Mouse (Mus musculus) heart, embryonic 16.5 days (tissue): ENCODE measurements around the gene Ctc1. TPM values are rescaled to one million over a fixed set of nuclear protein-coding genes. Genes with fewer than 3 reads are reported as not detected.
"Not testable (repeated sequence)": the region's sequence is repeated elsewhere in the genome, so short reads cannot be mapped to it uniquely, and the experiment has no call there.

ENCODE experiments used
- ATAC-seq: fragments of 200-750 bp; cut with Nextera tagmentation; replicated peaks from 2 replicates; pipeline ENCODE4 v1.8.0; 2017; ENCODE audit warnings: moderate number of reproducible peaks; ENCODE audit not compliant: insufficient read depth, low FRiP score; ENCODE audit errors: extremely low read depth
- H3K27ac ChIP-seq: fragments of 300-500 bp; sonication (generic); 2 replicates; pipeline ENCODE4 v1.5.1; 2014; ENCODE audit warnings: mild to moderate bottlenecking, low read length, control low read depth, moderate library complexity
- H3K27me3 ChIP-seq: fragments of 300-500 bp; sonication (generic); 2 replicates; pipeline ENCODE4 v1.6.1; 2014; ENCODE audit warnings: low read length, mixed read lengths; ENCODE audit not compliant: control insufficient read depth, insufficient read depth
- H3K36me3 ChIP-seq: fragments of 300-500 bp; sonication (generic); 2 replicates; pipeline ENCODE4 v1.6.1; 2014; ENCODE audit not compliant: control insufficient read depth, insufficient read depth
- H3K4me1 ChIP-seq: fragments of 300-500 bp; sonication (generic); 2 replicates; pipeline ENCODE4 v1.6.1; 2014; ENCODE audit warnings: low read length, mixed read lengths; ENCODE audit not compliant: control insufficient read depth, insufficient read depth
- H3K4me2 ChIP-seq: fragments of 300-500 bp; sonication (generic); 2 replicates; pipeline ENCODE4 v1.6.1; 2014; ENCODE audit warnings: low read depth, mild to moderate bottlenecking, control low read depth, low read length
- H3K4me3 ChIP-seq: fragments of 300-500 bp; sonication (generic); 2 replicates; pipeline ENCODE4 v1.5.1; 2014; ENCODE audit warnings: mild to moderate bottlenecking, control low read depth, low read length
- H3K9ac ChIP-seq: fragments of 300-500 bp; sonication (generic); 2 replicates; pipeline ENCODE4 v1.6.1; 2014; ENCODE audit warnings: low read length, control low read depth
- H3K9me3 ChIP-seq: fragments of 300-500 bp; sonication (generic); replicated peaks from 2 replicates; pipeline ENCODE4 v1.6.1; 2016; ENCODE audit warnings: low read length; ENCODE audit not compliant: control insufficient read depth
- WGBS: fragments of 180-500 bp; shearing (Covaris S2); extraction: QIAGEN DNeasy Blood & Tissue Kit; methylation state at CpG from one replicate; pipeline ENCODE4 v1.1.7; 2014; 5-methylcytosine and 5-hydroxymethylcytosine counted together
- polyA plus RNA-seq: library from polyadenylated mRNA; unstranded; fragments of >200 nt; fragmentation: Nextera tagmentation; extraction: Ambion mirVana; gene quantifications from 2 replicates; pipeline ENCODE4 v1.2.1, GENCODE M21; 2015

Ctc1 gene
- polyA plus RNA-seq, 1 experiment from 2014 or later: 44.4 TPM

- not testable (repeated sequence) for H3K9me3 ChIP-seq, H3K4me3 ChIP-seq, H3K4me2 ChIP-seq, H3K4me1 ChIP-seq, H3K27ac ChIP-seq, ATAC-seq, H3K27me3 ChIP-seq, H3K9ac ChIP-seq
- 90% methylated on average over 4 of the region's 4 CpGs for WGBS
- peaks cover 42% of the 10 kb centered on the region for H3K36me3 ChIP-seq
Observed at GRCm38 (mm10) chr11:69002782-69003181, 12.9 kb upstream of the Ctc1 start.

DNA sequence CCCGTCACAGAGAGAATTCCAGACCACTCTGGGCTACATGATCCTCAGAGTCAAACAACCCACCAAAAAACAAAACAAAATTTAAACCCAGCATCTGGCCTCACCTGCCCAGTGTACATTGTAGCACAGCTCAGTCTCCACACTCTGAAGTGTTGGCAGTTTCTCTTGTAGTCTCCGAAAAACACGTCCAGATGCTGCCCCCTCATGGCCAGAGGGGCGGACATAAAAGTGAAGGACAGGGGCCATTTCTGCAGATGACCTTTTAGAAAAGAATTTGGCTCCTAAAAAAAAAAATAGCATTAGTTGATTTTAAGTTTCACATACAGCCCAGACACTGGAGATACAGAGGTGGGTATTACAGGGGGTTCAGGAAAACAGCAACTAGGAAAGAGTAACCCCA is 12.1 kb upstream of the Ctc1 start:
- H3K27ac ChIP-seq: no peak overlapping the region
- H3K27me3 ChIP-seq: no peaks in the 10 kb centered on the region
- H3K9ac ChIP-seq: no peak overlapping the region
- H3K36me3 ChIP-seq: peaks cover 34% of the 10 kb centered on the region
- H3K4me1 ChIP-seq: no peaks in the 10 kb centered on the region
- ATAC-seq: no peak
- H3K4me2 ChIP-seq: no peak overlapping the region
- 42% methylated on average over 4 of the region's 4 CpGs for WGBS
- H3K4me3 ChIP-seq: no peak overlapping the region
- H3K9me3 ChIP-seq: no peaks in the 10 kb centered on the region

DNA sequence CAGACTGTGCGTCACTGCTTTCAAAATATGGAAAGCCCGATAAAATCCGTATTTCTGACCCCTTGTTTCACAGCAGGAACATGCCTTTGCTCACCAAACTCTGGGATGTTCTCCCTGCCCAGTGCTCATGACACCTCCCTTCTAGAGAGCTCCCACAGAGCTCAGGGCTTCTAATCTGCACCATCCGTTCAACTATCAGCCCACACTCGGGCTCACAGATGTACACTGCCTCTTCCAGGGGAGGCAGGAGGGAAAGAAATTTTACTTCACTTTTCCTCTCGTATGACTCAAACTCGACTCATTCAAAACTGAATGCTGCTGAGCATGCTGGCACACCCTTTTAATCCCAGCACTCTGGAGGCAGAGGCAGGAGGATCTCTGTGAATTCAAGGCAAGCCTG is 10.5 kb upstream of the Ctc1 start:
- Histone ChIP-seq H3K4me1 (no peaks in the 10 kb centered on the region), H3K27me3 (no peaks in the 10 kb centered on the region), H3K27ac (no peak overlapping the region), H3K9me3 (no peaks in the 10 kb centered on the region), H3K4me2 (no peak overlapping the region), H3K36me3 (peaks cover 21% of the 10 kb centered on the region), H3K4me3 (no peak overlapping the region), H3K9ac (no peak overlapping the region)
- WGBS: 77% methylated on average over 7 of the region's 7 CpGs
- no peak for ATAC-seq

DNA sequence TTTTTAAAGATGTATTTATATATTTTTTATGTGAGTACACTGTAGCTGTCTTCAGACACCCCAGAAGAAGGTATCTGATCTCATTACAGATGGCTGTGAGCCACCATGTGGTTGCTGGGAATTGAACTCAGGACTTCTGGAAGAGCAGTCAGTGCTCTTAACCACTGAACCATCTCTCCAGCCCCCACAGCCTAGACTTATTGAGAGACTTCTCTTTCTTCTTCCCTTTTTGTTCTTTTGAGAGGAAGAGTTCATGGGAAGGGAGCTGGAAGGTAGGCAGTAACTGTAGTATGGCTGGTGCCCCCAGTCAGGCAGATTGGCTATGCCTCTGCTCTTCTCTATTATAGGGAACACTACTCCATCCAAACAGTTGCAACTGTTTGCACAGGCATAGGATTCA is 9.1 kb upstream of the Ctc1 start:
- not testable (repeated sequence) for H3K4me3 ChIP-seq, ATAC-seq, H3K27ac ChIP-seq, H3K4me2 ChIP-seq, H3K36me3 ChIP-seq, H3K27me3 ChIP-seq, H3K9me3 ChIP-seq, H3K4me1 ChIP-seq, H3K9ac ChIP-seq

GRCm38 (mm10) chr11:69008182-69009121 is 7.3 kb upstream of the Ctc1 start, which contains the start of gene Pfas:
Gene Pfas (minus strand): TSS chr11:69008460.
- H3K27ac ChIP-seq: peak within 1 kb of the TSS; percentile 67
- peaks cover 5% of the 10 kb centered on the region for H3K4me1 ChIP-seq
- WGBS: 9% methylated on average over 38 of the region's 38 CpGs
- H3K36me3 ChIP-seq: no peaks in the 10 kb centered on the region
- peak within 1 kb of the TSS; percentile 77 for H3K9ac ChIP-seq
- H3K27me3 ChIP-seq: no peaks in the 10 kb centered on the region
- H3K4me3 ChIP-seq: peak within 1 kb of the TSS; percentile 84
- H3K9me3 ChIP-seq: no peaks in the 10 kb centered on the region
- ATAC-seq: peak; percentile 70
- peak within 1 kb of the TSS; percentile 78 for H3K4me2 ChIP-seq

DNA sequence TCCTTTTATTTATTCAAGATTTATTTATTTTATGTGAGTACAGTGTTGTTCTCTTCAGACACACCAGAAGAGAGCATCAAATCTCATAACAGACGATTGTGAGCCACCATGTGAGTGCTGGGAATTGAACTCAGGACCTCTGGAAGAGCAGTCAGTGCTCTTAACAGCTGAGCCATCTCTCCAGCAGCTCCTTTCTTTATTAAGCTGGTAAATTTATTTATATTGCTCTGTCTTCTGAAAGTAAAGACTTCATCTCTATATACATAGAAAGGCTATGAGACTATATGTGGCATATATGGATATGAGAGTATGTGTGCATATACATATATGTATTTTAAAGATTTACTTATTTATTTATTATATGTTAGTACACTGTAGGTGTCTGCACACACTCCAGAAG is 6.2 kb upstream of the Ctc1 start:
- Histone ChIP-seq H3K27ac (no peak overlapping the region), H3K27me3 (no peaks in the 10 kb centered on the region), H3K4me2 (no peak overlapping the region), H3K4me3 (no peak overlapping the region), H3K4me1 (peaks cover 5% of the 10 kb centered on the region), H3K9ac (no peak overlapping the region), H3K36me3 (no peaks in the 10 kb centered on the region), H3K9me3 (no peaks in the 10 kb centered on the region)
- ATAC-seq: no peak
- 88% methylated on average over 1 of the region's 1 CpGs for whole genome bisulfite sequencing

GRCm38 (mm10) chr11:69010400-69011323 is 5.0 kb upstream of the Ctc1 start:
- Histone ChIP-seq H3K4me2 (peak overlapping the region; percentile 9; the same call in 1 of the 2 replicates), H3K27me3 (no peaks in the 10 kb centered on the region), H3K36me3 (no peaks in the 10 kb centered on the region), H3K4me1 (peaks cover 9% of the 10 kb centered on the region), H3K9me3 (no peaks in the 10 kb centered on the region), H3K27ac (peak overlapping the region; percentile 36), H3K9ac (no peak overlapping the region), H3K4me3 (no peak overlapping the region; the same call in 1 of the 2 replicates)
- 80% methylated on average over 15 of the region's 15 CpGs for WGBS
- no peak for ATAC-seq

- not testable (repeated sequence) for H3K36me3 ChIP-seq, H3K9me3 ChIP-seq, H3K27me3 ChIP-seq, ATAC-seq, H3K4me1 ChIP-seq
- peak overlapping the region; percentile 62 for H3K4me3 ChIP-seq
- WGBS: 58% methylated on average over 2 of the region's 2 CpGs
- peak overlapping the region; percentile 78; the same call in 1 of the 2 replicates for H3K9ac ChIP-seq
- H3K4me2 ChIP-seq: peak overlapping the region; percentile 84
- peak overlapping the region; percentile 96 for H3K27ac ChIP-seq
Observed at GRCm38 (mm10) chr11:69011445-69011844, 4.3 kb upstream of the Ctc1 start.
